Mouse (Mus musculus) layer of hippocampus, adult 2 months (tissue): ENCODE results near the gene Slc24a3. TPM values are rescaled to one million over a fixed set of nuclear protein-coding genes. Genes with fewer than 3 reads are reported as not detected.
A peak's percentile ranks its signal among the peaks of the same experiment; 100 is the strongest.

ENCODE experiments used
- DNase-seq, 2 experiments: peaks; one replicate each; pipeline ENCODE4 v3.0.0; 2022; ENCODE audit warnings: low spot score in 2 of 2
- H3K27ac ChIP-seq: fragments of 200-600 bp; 2 replicates; pipeline ENCODE4 v1.8.1; 2022
- H3K4me3 ChIP-seq: fragments of 200-600 bp; 2 replicates; pipeline ENCODE4 v1.8.1; 2022; ENCODE audit warnings: mild to moderate bottlenecking
- CTCF ChIP-seq: fragments of 200-600 bp; conservative IDR thresholded peaks from 2 replicates; pipeline ENCODE4 v1.8.1; 2022; ENCODE audit warnings: antibody characterized with exemption, mild to moderate bottlenecking, moderate library complexity
- total RNA-seq, 2 experiments: library from RNA; stranded (reverse); gene quantifications; 2 replicates each; pipeline ENCODE4 v1.2.3; 2021

The Slc24a3 gene
- total RNA-seq, 2 experiments from 2014 or later, result 173 to 191 TPM

DNA sequence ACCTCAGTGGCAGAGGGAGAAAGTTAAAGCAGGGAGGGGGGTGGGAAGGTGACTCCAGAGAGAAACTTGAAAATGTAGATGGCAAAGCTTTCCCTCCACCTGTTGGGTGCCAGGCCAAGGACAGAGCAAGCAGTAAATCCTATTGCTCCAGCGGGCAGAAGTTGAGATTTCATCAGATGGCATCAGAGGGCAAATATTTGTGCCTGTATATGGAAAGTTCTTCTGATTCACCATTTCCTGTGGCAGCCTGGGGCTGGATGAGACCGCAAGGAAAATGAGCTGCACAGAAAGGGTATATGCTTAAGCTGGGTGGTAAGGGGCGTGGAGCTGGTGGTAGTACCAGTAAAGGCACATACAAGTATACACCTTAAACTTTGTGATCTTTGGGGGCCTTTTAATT, 153.7 kb downstream of the Slc24a3 start:
- no peak for DNase-seq
- TF ChIP-seq CTCF, result no peak
- Histone ChIP-seq H3K4me3 (no peak overlapping the region), H3K27ac (no peak overlapping the region)

- DNase-seq, result no peak
- Histone ChIP-seq H3K4me3 (no peak overlapping the region), H3K27ac (no peak overlapping the region)
- no peak for TF ChIP-seq CTCF
Observed at GRCm38 (mm10) chr2:145321755-145322154, 154.2 kb downstream of the Slc24a3 start.

DNA sequence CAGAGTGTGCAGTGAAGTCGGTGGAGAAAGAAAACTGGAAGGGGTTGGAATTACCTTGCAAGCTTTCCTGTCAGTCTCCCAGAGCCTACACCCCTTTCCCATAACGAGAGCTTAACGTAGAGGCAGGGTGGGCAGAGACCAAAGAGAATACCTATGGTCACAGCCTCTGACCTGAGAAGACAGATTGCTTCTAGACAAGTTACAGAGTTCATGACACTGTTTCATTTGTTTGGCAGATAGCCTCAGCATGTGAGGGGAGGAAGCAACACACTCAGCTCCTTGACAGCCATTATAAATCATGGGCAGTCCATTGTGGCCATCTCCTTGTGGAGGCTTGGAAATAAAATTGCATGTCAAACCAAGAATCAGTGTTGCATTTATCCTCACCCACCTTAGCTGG, 156.9 kb downstream of the Slc24a3 start:
- no peak for DNase-seq
- no peak overlapping the region for H3K4me3 ChIP-seq

GRCm38 (mm10) chr2:145325852-145326251, 158.3 kb downstream of the Slc24a3 start:
- TF ChIP-seq CTCF, result no peak
- Histone ChIP-seq H3K4me3 (no peak overlapping the region), H3K27ac (no peak overlapping the region)
- DNase-seq, result no peak

More for the DNA sequence above, 156.9 kb downstream of the Slc24a3 start:
- no peak for TF ChIP-seq CTCF
- no peak overlapping the region for H3K27ac ChIP-seq

- no peak for TF ChIP-seq CTCF
- DNase-seq, result no peak
- no peak overlapping the region for H3K4me3 ChIP-seq
- no peak overlapping the region for H3K27ac ChIP-seq
Observed at GRCm38 (mm10) chr2:145326544-145326943, 159.0 kb downstream of the Slc24a3 start.

GRCm38 (mm10) chr2:145329756-145330155, 162.2 kb downstream of the Slc24a3 start:
- peak; percentile 41 to 48 for DNase-seq
- Histone ChIP-seq H3K27ac (peak overlapping the region; percentile 77), H3K4me3 (no peak overlapping the region)
- TF ChIP-seq CTCF, result no peak

DNA sequence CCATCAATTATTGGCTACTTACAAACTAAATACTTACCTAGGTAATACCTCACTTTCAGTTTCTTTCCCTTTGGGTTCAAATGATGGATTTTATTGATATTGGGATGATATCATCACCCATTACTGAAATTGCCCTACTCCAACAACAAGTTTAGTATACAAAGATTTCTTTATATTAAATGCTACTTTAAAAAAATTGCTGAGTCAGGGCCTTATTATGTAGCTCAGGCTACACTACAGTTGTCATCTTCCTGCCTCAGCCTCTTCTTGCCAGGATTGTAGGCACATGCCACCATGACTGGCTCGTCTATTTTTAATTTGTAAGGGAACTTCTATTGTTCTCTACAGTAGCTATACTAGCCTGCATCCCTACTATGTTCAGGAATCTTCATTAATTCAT, 164.0 kb downstream of the Slc24a3 start:
- Histone ChIP-seq H3K4me3 (no peak overlapping the region), H3K27ac (no peak overlapping the region)
- no peak for DNase-seq
- no peak for TF ChIP-seq CTCF

DNA sequence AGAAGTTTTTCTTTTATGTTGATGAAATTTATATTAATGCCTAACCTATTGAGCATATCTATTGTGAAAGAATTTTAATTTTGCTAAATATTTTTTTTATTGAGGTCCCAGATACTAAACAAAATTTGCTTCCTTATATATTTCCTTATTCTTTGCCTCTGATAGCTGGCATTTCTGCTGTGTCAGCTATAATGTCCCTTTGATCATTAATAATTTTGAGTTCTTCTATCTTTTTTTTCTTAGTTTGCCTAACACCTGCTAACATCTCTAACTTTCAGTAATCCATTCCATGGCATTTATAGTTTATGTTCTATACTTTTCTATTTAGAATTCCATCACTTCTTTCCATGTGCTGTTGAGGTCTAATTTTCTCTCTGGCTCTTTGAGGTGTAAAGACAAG, 165.9 kb downstream of the Slc24a3 start:
- TF ChIP-seq CTCF, result no peak
- Histone ChIP-seq H3K4me3 (no peak overlapping the region), H3K27ac (no peak overlapping the region)
- DNase-seq, result no peak

DNA sequence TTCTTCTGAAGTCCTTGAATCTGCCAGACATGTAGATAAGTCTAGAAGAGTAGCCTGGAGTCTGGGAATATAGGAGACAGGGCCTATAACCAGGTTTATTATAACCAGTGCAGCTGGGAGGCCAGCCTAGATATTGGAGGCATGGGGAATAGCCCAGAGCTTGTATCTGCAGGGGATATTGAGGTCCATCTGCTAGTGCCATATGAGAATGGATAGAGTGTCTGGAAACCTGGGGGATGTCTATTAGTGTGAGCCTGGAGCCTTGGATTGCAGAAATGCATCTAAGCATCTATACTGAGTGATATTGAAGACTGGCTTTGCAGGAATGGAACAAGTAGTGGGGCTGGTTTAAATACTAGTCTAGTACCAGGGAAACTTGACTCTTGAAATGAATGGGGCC, 168.9 kb downstream of the Slc24a3 start:
- DNase-seq, result no peak
- Histone ChIP-seq H3K27ac (no peak overlapping the region), H3K4me3 (no peak overlapping the region)
- TF ChIP-seq CTCF, result no peak

DNA sequence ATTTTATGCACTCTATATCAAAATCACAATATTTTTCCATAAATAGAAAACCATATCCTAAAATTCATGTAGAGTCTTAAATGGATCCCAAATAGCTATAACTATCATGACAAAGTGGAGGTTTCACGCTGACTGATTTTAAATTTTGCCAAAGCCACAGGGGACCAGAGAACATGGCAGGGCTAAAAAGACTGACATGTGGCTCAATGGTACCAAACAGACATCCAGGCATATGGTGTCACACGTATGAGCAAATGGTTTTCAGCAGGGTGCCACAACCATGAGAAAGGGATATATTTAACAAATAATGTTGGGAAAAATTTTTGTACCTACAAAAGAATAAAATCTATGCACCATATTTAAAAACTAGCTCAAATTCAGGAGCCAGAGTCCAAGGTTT, 173.3 kb downstream of the Slc24a3 start:
- no peak for DNase-seq
- H3K27ac ChIP-seq, result no peak overlapping the region
- H3K4me3 ChIP-seq, result no peak overlapping the region
- TF ChIP-seq CTCF, result no peak

GRCm38 (mm10) chr2:145342956-145343355, 175.4 kb downstream of the Slc24a3 start:
- no peak for TF ChIP-seq CTCF
- DNase-seq, result peak in 1 of 2 experiments; percentile 22
- no peak overlapping the region for H3K27ac ChIP-seq
- no peak overlapping the region for H3K4me3 ChIP-seq

DNA sequence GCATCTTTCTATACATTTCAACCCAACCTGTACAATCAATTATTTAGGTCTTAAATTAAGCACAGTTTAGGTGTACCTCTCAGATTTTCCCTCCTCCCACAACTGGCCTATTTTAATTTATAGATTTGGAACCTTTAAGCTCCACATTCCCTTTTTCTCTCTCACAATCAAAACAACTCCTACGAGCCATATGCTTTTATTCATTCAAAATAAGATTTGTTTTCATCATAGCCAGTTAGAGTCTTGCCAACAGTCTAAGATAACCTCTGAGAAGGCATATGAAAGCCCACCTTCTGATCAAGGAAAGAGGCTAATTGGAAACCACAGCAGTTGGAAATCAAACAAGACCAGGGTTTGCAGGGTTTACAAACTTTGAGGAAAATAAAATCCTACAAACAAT, 177.0 kb downstream of the Slc24a3 start:
- peak overlapping the region; percentile 57; the same call in 1 of the 2 replicates for H3K27ac ChIP-seq
- no peak for TF ChIP-seq CTCF
- no peak for DNase-seq

GRCm38 (mm10) chr2:145353801-145354200, 186.2 kb downstream of the Slc24a3 start:
- no peak overlapping the region for H3K4me3 ChIP-seq
- DNase-seq, result no peak
- no peak overlapping the region for H3K27ac ChIP-seq
- no peak for TF ChIP-seq CTCF

More for the DNA sequence above, 177.0 kb downstream of the Slc24a3 start:
- H3K4me3 ChIP-seq, result no peak overlapping the region

DNA sequence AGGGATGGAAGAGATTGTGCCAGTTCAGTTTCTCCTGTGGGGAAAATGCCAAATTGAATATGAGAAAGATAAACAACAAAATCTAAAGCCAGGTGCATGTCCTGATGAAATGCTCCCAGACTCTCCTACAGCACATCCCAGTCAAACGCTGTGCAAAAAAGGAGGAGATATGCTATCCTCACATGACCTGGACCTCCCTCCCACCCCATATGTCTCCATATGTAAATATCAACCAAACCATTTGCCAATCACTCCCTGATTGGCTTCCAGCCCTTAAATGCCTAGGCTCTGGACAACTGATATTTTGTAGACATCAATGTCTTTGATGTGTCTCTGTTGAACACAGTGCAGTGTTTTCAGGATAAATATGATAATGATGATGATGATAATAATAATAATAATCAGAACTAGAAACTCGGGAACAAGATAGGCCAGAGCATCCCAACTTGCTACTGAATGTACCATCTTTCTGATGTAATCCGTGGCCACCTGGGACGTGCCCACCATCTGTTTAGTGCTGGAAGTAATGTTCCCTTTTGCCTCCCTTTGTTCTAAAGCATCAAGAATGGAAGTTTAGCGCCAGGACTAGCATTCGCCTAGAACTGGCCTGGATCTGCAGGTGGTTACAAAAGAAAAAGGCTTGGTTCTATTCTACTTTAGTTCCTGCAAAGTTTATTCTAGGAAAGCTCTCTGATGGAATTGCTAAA, 190.8 kb downstream of the Slc24a3 start:
- no peak for DNase-seq
- no peak for TF ChIP-seq CTCF
- H3K4me3 ChIP-seq, result no peak overlapping the region

More for the DNA sequence above, 190.8 kb downstream of the Slc24a3 start:
- H3K27ac ChIP-seq, result no peak overlapping the region
